Mouse (Mus musculus) limb, embryonic 14.5 days (tissue): ENCODE measurements around the gene Nle1. TPM values are rescaled to one million over a fixed set of nuclear protein-coding genes. Genes with fewer than 3 reads are reported as not detected.

Experiments used
- ATAC-seq: fragments of 200-750 bp; cut with Nextera tagmentation; 2 replicates; pipeline ENCODE4 v1.8.0; 2017; ENCODE audit warnings: low read depth, moderate number of reproducible peaks, moderate TSS enrichment; ENCODE audit not compliant: low FRiP score
- DNase-seq: peaks from one replicate; pipeline ENCODE4 v3.0.0-alpha.2; 2015; ENCODE audit warnings: low spot score
- H3K27ac ChIP-seq: fragments of 300-500 bp; sonication (generic); replicated peaks from 2 replicates; pipeline ENCODE4 v1.5.1; 2014; ENCODE audit warnings: low read depth, mild to moderate bottlenecking, low read length, moderate library complexity, mixed read lengths
- H3K27me3 ChIP-seq: fragments of 300-500 bp; sonication (generic); 2 replicates; pipeline ENCODE4 v1.6.1; 2014; ENCODE audit warnings: low read length, mixed read lengths; ENCODE audit not compliant: control insufficient read depth, insufficient read depth
- H3K36me3 ChIP-seq: fragments of 300-500 bp; sonication (generic); 2 replicates; pipeline ENCODE4 v1.6.1; 2014; ENCODE audit warnings: mild to moderate bottlenecking, low read length, moderate library complexity, mixed read lengths; ENCODE audit not compliant: control insufficient read depth, insufficient read depth
- H3K4me1 ChIP-seq: fragments of 300-500 bp; sonication (generic); 2 replicates; pipeline ENCODE4 v1.6.1; 2014; ENCODE audit warnings: antibody characterized with exemption, low read length, mixed read lengths; ENCODE audit not compliant: control insufficient read depth, insufficient read depth
- H3K4me2 ChIP-seq: fragments of 300-500 bp; sonication (generic); replicated peaks from 2 replicates; pipeline ENCODE4 v1.6.1; 2014; ENCODE audit warnings: low read depth, mild to moderate bottlenecking, low read length, moderate library complexity; ENCODE audit not compliant: severe bottlenecking
- H3K4me3 ChIP-seq: fragments of 300-500 bp; sonication (generic); replicated peaks from 2 replicates; pipeline ENCODE4 v1.5.1; 2014; ENCODE audit warnings: low read length
- H3K9ac ChIP-seq: fragments of 300-500 bp; sonication (generic); 2 replicates; pipeline ENCODE4 v1.6.1; 2014; ENCODE audit warnings: mild to moderate bottlenecking, low read depth, low read length, moderate library complexity; ENCODE audit not compliant: severe bottlenecking
- H3K9me3 ChIP-seq: fragments of 300-500 bp; sonication (generic); 2 replicates; pipeline ENCODE4 v1.6.1; 2016; ENCODE audit warnings: low read length; ENCODE audit not compliant: control insufficient read depth
- POLR2A ChIP-seq: fragments of 200-500 bp; IDR thresholded peaks from 2 replicates; pipeline ENCODE4 v1.8.0; 2012; ENCODE audit warnings: inconsistent platforms, mild to moderate bottlenecking, moderate library complexity, borderline replicate concordance; ENCODE audit not compliant: insufficient read depth, insufficient read length; ENCODE audit errors: extremely low read depth
- WGBS: fragments of 180-500 bp; shearing (Covaris S2); extraction: QIAGEN DNeasy Blood & Tissue Kit; methylation state at CpG from one replicate; pipeline ENCODE4 v1.1.7; 2014; 5-methylcytosine and 5-hydroxymethylcytosine counted together
- polyA plus RNA-seq, 2 experiments: library from polyadenylated mRNA; depleted of rRNA in 1 of 2; stranded (reverse) in 1 of 2; unstranded in 1 of 2; fragments of >200 nt; fragmentation: Nextera tagmentation in 1 of 2; extraction: Ambion mirVana in 1 of 2; gene quantifications; 2 replicates each; pipeline versions ENCODE4 v1.2.1 to v1.2.3; 2012 to 2014

The Nle1 gene
- polyA plus RNA-seq, 2 experiments, result 30.0 to 81.6 TPM

GRCm38 (mm10) chr11:82904952-82905351 is 3.3 kb downstream of the Nle1 start:
- ATAC-seq, result no peak
- Histone ChIP-seq H3K4me1 (peaks cover 6% of the 10 kb centered on the region), H3K4me2 (no peak overlapping the region), H3K9me3 (no peaks in the 10 kb centered on the region), H3K27ac (no peak overlapping the region), H3K4me3 (no peak overlapping the region), H3K9ac (no peak overlapping the region), H3K36me3 (peaks cover 60% of the 10 kb centered on the region), H3K27me3 (no peaks in the 10 kb centered on the region)
- WGBS, result 72% methylated on average over 8 of the region's 8 CpGs
- no peak for DNase-seq
- TF ChIP-seq POLR2A, result no peak

- no peak overlapping the region for H3K27ac ChIP-seq
- no peak overlapping the region for H3K4me2 ChIP-seq
- H3K36me3 ChIP-seq, result peaks cover 60% of the 10 kb centered on the region
- WGBS, result 86% methylated on average over 20 of the region's 20 CpGs
- no peak for DNase-seq
- no peak overlapping the region for H3K9ac ChIP-seq
- TF ChIP-seq POLR2A, result no peak
- ATAC-seq, result no peak
- H3K4me3 ChIP-seq, result no peak overlapping the region
- no peaks in the 10 kb centered on the region for H3K27me3 ChIP-seq
- H3K9me3 ChIP-seq, result no peaks in the 10 kb centered on the region
- H3K4me1 ChIP-seq, result no peaks in the 10 kb centered on the region
Observed at GRCm38 (mm10) chr11:82901606-82902310, 6.5 kb downstream of the Nle1 start.

GRCm38 (mm10) chr11:82899720-82900119 is 8.5 kb downstream of the Nle1 start:
- H3K4me3 ChIP-seq, result no peak overlapping the region
- H3K27me3 ChIP-seq, result no peaks in the 10 kb centered on the region
- no peaks in the 10 kb centered on the region for H3K9me3 ChIP-seq
- no peak overlapping the region for H3K9ac ChIP-seq
- DNase-seq (no peak), ATAC-seq (no peak)
- no peak for TF ChIP-seq POLR2A
- peaks cover 47% of the 10 kb centered on the region for H3K36me3 ChIP-seq
- no peaks in the 10 kb centered on the region for H3K4me1 ChIP-seq
- 95% methylated on average over 5 of the region's 5 CpGs for WGBS
- H3K4me2 ChIP-seq, result no peak overlapping the region
- H3K27ac ChIP-seq, result no peak overlapping the region

- WGBS, result 90% methylated on average over 10 of the region's 10 CpGs
- no peak for TF ChIP-seq POLR2A
- DNase-seq (no peak), ATAC-seq (no peak)
- Histone ChIP-seq H3K36me3 (peaks cover 25% of the 10 kb centered on the region), H3K9ac (no peak overlapping the region), H3K4me2 (no peak overlapping the region), H3K9me3 (no peaks in the 10 kb centered on the region), H3K27ac (no peak overlapping the region), H3K4me3 (no peak overlapping the region), H3K27me3 (no peaks in the 10 kb centered on the region), H3K4me1 (no peaks in the 10 kb centered on the region)
Observed at GRCm38 (mm10) chr11:82897478-82897877, 10.7 kb downstream of the Nle1 start.

- WGBS, result 47% methylated on average over 7 of the region's 7 CpGs
- Histone ChIP-seq H3K27ac (no peak within 1 kb of the TSS), H3K36me3 (no peaks in the 10 kb centered on the region), H3K4me3 (no peak within 1 kb of the TSS), H3K9ac (no peak within 1 kb of the TSS), H3K27me3 (no peaks in the 10 kb centered on the region), H3K4me2 (no peak within 1 kb of the TSS), H3K9me3 (no peaks in the 10 kb centered on the region), H3K4me1 (peaks cover 6% of the 10 kb centered on the region; the same call in 1 of the 2 replicates)
- no peak for TF ChIP-seq POLR2A
- ATAC-seq, result no peak
- DNase-seq, result no peak
Observed at GRCm38 (mm10) chr11:82891936-82892335, 16.3 kb downstream of the Nle1 start, which contains the start of gene Fndc8. Gene Fndc8, plus strand, starts transcription at chr11:82892124.
